Mouse (Mus musculus) large intestine, adult 2 months (tissue): ENCODE data around the gene Cntnap2. TPM values are rescaled to one million over a fixed set of nuclear protein-coding genes. Genes with fewer than 3 reads are reported as not detected.

Experiments used
- DNase-seq: peaks from one replicate; pipeline ENCODE4 v3.0.0-alpha.2; 2012; ENCODE audit warnings: low read depth, low spot score
- WGBS: fragments of 180-500 bp; shearing (Covaris S2); methylation state at CpG from one replicate; pipeline ENCODE4 v1.1.7; 2018; 5-methylcytosine and 5-hydroxymethylcytosine counted together
- polyA plus RNA-seq: library from polyadenylated mRNA; depleted of rRNA; stranded (reverse); fragments of >200 nt; gene quantifications from 2 replicates; pipeline ENCODE4 v1.2.3, GENCODE M21; 2012; rRNA removed

Cntnap2 gene
- 0.15 and 0.33 TPM in 2 replicates for polyA plus RNA-seq

DNA sequence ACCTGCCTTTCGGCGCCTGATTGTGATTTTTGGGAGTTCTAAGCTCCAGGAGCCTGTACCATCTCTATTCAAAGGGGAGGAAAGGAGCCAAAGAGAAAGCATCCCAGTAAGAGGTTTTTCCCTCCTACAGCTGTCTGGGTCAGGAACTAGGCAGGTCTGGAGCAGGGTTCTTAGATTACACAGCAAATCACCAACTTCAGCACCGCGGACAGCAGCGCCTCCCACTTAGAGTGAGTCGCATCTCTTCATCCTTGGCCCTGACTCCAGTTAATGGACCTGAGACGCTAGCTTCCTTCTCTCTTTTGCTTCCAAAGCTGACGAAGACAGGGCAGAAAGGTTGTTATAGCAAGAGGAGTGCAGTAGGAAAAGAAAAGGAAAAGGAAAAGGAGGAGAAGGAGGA, at the start of gene Cntnap2:
Gene Cntnap2, plus strand, starts transcription at position 267 of the 400 bp plus-strand sequence.
- WGBS = 13% methylated on average over 8 of the region's 8 CpGs
- no peak for DNase-seq

DNA sequence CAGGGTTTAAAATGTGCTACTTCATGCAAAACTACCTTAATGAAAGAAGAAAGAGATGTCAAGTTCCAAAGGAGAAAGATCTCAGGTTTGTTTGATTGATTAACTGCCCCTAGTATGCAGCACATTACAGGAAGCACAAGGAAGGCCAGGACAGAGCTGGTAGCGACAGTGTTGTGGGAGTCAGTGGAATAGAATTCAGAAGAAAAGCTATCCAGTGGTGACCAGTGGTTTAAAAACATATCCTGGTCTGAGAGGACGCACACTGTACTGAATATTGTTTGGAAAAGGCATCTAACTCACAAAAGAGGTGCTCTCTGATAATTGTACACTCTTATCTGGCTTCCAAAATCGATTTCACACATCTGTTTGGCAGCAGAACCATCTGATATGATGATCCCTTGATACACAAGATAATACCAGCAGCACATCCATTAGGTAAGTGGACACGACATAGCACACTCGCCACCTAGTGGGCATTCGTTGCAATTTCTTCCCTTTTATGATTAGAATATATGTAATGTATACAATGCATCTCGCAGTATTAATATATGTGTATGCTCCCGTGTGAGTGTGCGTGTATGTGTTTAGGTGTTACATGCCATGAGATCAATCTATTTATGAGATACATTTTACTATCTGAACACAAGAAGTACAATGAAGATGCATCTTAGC, 33.0 kb upstream of the Cntnap2 start:
- 16% methylated on average over 9 of the region's 9 CpGs for WGBS

DNA sequence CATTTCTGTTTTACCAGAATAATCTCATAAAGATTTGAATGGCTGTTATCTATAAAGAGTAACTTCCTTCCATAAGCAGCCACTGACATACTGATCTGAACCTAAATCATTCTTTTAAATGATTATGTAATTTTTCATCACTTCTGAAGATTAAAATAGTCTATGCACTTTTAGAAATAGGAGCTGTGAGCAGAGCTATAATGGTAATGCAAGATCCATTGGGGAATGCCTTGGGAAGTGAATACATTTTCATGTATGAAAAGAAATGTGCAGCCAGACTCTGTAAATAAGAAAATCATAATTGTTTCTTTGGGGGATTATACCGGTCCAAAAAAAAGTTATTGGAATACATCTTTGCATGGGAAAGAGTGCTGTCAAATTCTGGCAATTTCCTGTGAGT, 19.7 kb upstream of the Cntnap2 start:
- WGBS = 68% methylated on average over 1 of the region's 1 CpGs
- no peak for DNase-seq

More for the DNA sequence above, 33.0 kb upstream of the Cntnap2 start:
- peak; percentile 8 for DNase-seq

DNA sequence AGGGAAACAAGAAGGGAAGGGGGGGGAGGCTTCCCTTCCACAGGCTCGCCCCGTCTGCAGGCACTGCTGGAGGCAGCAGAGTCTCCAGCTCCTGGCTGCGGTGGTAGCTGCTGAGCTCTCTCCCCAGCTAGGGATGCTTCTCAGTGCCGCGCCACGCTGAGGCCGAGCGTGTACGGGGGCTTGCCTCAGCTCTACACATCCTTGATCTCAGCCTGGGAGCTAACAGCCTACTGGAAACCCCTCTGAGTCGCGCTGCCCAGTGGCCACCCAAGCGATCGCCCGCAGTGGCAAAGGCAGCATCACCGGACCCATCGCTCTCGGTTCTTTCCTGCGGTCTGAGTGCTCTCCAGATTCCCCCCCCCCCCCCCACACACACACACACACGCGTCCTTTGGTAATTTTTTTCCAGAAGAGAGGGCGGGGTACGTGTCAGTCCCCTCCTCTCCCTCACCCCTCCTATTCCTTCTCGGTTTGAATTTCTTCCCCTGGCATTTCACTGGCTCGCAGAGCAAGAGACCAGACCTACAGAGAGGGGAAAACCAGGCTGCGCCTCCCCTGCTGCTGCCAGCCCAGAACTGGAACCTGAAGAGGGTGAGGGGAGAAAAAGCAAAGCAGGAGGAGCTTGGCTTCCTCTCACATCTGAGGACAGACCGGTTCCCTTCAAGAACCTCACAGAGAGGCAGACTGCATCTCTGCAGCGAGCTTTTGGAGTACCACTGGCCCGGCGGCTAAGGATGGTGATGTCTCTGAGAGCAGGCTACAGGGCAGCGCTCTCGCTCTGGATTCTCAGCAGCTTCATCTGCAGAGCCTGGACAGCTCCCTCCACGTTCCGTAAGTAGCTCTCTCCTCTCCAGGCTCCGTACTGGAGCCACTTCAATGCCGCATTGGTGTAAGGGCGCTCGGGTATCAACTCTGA, 657 bp downstream of the Cntnap2 start:
- 15% methylated on average over 36 of the region's 37 CpGs for WGBS
- no peak for DNase-seq

DNA sequence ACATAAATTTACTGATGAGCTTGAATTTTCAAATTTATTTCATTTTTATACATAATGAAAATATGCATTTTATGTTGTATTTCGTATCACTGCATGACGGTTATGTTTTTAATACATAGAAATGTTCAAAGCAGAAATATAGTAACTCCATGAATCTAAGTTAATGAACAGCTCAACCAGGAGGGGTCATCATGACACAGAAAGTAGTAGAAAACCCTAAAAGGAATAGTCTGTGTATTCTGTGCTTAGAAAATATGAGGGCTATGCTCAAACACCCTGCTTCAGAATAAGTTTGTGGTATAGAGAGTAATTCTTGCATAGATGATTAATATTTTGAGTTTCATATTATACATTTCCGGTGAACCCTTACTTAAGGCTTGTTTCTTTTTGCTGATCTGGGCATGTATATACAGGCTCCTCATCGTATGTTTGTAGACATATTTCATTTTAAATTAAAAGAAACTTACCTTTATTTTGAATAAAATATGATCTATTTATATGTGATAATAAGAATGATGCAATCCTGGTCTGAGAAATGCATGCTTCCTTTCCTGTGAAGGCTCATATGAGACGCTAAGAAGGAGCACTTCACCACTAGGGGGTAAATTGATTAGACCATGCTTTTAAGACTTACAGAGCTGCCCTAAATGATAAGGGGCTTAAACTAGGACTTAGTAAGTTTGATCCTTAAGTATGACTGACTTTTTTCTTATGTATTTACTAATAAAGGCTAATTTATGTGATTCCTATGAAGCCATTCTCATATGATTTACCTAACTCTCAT, 3.2 kb downstream of the Cntnap2 start:
- 69% methylated on average over 5 of the region's 5 CpGs for WGBS
- no peak for DNase-seq

DNA sequence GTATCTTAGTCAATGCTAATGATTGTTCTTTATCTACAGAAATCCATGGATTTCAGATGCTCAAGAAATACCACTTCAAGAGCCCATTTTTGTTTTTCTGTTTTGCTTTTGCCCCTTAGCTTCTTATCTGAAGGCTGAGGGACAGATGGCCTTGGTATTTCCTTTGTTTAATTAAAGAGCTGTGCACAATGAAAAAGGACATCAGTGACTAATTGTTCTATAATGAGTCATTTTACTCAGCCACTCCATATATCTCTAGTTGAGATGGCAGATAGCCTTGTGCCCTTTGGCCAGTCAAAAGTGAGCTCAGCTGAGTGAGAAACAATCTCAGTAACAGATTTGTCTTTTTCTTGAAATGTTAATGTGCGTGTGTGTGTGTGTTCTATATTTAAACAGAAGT, 29.1 kb downstream of the Cntnap2 start:
- 65% methylated on average over 1 of the region's 1 CpGs for WGBS
- no peak for DNase-seq

DNA sequence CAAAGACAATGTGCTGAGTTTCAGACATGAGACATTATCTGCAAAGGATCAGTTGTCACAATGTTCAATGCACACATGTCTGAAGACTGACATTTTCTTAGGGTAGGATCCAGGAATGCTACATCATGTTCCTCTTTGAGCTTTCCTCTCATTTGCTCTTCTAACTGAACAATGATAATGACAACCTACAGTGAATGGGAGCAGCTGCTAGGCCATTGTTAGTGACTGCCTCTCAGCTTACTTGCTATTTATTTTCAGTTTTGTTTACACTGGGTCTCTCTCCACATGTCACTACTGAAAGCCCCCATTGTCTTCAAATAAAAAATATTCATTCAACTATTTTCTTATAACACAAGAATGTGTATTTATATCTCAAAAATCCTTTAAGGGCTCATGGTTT, 54.5 kb downstream of the Cntnap2 start:
- DNase-seq = no peak

DNA sequence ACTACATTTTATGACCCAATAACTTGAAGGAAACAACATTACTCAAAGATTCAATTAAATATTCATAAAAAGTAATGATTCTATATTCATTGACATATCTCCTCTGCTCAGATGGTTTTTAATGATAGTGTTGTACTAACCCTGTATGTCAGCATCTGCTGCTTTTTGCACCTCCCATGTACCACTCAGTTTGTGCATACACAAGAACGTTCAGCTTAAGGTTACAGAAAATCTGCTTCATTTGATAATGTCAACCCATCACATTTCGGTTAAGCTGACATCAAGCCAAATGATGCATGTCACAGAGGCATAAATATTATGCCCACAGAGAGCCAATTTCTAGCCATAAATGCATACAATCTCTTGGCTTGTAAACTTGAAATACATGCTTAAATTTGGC, 85.7 kb downstream of the Cntnap2 start:
- 71% methylated on average over 2 of the region's 2 CpGs for WGBS
- DNase-seq = no peak

DNA sequence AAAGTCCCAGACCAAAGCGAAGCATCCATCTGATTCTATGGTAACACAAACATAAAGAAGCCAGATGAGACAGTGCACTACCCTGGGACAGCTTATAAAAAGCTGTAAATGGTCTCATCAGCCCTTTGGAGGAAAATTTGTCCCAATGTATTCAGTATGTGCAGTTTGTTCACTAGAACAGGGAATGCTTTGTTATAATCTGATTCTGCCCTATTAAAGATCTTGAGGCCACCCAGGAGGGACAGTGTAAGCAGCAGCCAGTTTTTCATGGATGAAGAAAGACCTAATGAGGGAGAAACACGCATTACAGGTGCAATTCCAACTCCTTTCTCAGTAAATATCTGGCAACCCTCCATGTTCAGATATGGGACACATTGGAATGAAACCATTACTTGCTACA, 145.9 kb downstream of the Cntnap2 start:
- WGBS = 55% methylated on average over 2 of the region's 2 CpGs
- no peak for DNase-seq

DNA sequence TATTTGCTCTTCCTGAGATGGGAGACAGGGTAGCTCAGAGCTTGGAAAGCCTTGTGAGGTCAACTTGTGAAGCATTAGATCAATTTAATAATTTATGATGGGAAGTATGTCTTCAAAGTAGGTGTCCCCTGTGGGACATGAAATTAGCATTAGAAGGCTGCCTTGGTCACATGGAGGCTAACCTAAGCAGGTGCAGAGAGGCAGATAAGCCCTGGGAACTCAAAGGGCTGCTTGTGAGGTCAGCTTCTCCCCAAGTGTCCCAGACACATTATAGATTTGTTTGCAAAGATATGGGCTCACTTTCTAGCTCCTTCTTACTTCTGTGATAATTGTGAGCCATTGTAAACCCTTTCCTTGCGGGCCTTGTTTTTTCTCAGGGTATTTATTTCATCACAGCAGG, 155.2 kb downstream of the Cntnap2 start:
- DNase-seq = no peak
- 44% methylated on average over 1 of the region's 1 CpGs for WGBS

DNA sequence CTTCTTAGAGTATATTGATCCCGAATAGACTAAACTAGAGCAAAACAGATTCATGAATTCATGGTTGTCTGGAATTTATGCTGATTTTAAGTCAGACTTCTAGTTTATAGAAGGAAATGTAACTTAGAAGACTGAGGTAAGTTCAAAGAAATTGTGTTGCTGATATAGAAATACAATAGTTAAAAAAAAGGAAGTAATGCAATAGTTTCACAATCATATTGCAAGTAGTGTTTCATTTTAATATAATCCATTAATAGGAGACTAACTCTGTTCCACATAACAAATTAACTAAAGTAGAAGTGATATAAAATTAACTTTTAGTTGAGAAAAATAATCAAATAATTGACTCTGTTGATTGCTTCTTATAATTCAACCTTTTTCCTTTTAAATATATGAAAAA, 169.8 kb downstream of the Cntnap2 start:
- WGBS = 89% methylated on average over 1 of the region's 1 CpGs
- no peak for DNase-seq

DNA sequence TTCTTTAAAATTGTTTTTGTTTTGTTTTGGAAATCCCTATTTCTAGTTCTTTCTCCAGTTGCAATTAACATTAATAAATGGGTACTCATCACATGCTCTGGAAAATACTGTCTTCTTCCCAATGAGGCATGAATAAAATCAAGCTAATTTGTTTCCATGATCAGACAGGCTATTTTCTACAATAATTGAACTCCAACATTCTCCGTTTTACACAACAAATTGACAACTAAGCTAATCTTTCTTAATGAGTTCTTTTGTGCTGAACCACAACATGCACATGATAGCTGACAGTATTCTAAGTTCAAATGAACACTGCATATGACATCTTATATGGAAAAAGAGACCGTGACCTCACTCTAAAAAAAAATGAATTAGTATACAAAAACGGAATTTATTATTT, 173.4 kb downstream of the Cntnap2 start:
- 86% methylated on average over 3 of the region's 3 CpGs for WGBS

DNA sequence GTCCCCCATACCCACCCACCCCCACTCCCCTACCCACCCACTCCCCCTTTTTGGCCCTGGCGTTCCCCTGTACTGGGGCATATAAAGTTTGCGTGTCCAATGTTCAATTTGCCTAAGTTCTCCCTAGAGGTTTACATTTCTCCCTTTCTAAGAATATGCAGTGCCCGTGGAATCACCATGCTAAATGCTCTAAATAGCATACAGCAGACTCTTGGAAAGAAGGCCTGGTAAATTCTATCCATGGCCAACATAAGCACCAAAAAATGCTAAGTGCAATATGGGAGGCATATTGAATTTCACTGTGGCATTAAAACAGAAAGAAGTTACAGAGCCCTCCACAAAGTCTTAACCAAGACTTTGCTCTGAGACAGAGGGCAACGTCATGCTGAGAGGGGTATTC, 177.4 kb downstream of the Cntnap2 start:
- no peak for DNase-seq
- WGBS = 86% methylated on average over 4 of the region's 4 CpGs

More for the DNA sequence above, 173.4 kb downstream of the Cntnap2 start:
- DNase-seq = no peak

DNA sequence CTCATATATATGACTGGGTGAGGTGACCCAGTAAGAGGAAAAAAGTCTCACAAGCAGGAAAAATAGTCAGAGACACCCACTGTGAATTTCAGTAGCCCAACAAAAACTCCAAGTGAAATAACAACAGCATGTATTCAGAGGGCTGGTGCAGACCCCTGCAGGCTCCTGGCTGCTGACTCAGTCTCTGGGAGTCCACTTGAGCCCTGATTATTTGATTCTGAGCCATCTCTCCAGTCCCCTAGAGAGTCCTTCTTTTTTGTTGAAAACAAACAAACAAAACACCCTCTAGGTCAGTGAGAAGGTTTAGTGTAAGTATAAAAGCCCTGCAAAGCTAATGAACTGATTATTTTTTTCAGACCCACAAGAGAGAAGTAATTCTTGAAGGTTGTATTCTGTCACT, 179.0 kb downstream of the Cntnap2 start:
- no peak for DNase-seq

DNA sequence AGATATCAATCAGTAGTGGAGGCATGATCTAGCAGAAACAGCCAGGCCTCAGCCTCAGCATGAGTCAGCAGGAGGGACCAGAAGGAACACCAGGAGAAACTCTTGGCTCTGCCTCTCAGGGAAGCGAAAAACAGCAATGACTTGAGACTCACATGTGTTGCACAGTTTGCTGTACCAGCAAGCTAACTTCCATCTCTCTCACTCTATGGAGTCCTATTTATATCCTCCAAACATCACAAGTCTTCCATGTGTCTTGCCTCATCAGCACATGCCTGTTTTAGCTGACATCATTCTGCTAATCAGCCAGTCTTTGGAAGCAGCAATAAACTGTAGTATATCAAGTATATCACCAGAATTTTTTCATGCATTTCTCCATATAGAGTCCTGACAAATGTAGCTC, 182.1 kb downstream of the Cntnap2 start:
- 76% methylated on average over 1 of the region's 1 CpGs for WGBS
- DNase-seq = no peak

DNA sequence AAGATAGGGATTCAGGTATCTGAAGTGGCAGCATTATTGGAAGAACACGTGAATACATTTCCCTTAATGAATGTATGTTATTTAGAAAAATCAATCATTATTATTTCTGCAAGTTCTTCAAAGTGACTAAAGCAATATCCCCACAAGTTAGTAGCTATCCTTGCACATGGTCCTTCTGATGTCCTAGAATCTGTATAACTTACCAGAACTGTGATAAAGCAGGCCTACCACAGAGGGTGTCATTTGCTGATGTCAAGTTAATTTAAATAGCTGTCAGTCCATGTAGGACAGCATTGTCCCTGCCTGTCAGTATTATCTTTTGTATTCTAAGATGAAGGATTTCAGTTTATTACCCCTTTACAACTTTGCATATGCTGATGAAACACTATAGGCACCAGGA, 185.5 kb downstream of the Cntnap2 start:
- 79% methylated on average over 1 of the region's 1 CpGs for WGBS
- DNase-seq = no peak

DNA sequence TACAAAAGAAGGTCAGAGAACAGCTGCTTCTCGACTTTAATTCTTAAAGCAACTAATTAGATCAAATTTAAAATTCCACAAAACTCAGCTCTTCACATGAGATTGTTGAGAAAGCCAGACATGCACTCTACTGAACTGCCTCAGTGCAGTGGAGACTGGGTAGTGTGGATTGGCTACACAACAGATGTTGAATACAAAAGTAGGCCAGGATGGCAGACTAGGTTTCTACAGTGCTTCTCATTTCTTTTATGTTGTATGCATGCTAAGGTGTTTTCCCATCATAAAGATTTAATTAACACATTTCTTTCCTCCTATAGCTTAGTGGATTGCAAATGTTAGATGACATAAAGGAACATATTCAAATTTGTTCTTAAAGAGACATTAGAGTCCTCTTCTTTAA, 198.9 kb downstream of the Cntnap2 start:
- DNase-seq = no peak
- 51% methylated on average over 1 of the region's 1 CpGs for WGBS

DNA sequence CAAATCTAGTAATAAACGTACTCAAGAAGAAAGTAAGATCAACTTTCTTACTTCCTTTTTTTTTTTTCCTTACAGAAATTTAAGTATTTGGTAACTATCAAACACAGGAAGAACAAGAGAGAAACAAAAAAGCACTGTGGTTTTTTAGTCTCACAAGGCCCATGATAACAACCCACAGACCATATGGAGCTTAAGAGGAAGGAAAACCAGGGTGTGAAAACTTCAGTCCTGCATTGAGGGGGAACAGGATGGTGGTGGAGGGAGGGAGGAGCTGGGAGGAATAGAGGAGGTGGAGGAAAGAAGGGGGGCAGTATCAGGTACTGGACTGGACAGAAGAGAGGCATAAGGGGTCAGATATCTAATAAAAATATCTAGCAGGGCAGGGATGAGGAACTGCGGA, 212.4 kb downstream of the Cntnap2 start:
- no peak for DNase-seq
- 67% methylated on average over 2 of the region's 2 CpGs for WGBS

DNA sequence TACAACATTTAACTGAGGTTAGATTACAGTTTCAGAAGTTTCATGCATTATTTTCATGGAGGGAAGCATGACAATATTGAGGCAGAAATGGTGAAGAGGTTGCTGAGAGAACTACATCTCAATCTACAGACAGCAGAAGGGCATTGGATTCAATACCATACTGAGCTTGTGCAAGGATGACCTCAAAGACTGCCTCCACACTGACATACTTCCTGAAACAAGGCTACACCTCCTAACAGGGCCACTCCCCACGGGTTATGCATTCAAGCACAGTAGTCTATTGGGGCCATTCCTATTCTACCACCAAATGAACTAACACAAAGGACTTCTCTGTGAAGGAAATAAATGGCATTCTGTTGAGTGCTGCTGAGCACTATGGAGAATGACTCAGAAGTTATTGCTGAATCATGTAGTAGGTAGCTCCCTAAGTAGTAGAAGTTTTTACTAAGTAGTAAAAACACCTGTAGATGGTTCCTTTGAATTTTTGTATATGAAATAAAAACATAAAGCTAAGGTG, 214.2 kb downstream of the Cntnap2 start:
- 42% methylated on average over 1 of the region's 1 CpGs for WGBS
- no peak for DNase-seq

DNA sequence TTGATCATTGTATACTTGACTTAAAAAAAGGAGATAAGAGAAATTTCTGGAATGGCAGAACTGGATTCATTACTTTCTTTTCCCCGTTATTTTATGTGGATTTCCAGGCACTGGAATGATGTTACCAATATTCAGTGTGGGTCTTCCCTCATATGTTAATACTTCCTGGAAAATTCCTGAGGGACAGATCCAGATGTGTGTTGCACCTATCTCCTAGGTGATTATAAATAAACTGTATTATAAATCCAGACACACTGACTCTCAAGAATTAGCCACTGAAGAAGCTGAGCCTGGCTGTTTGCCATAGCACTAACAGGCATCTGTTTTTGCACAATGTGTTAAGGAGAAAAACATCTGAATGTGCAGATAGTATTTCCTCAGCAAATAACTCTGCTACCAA, 231.0 kb downstream of the Cntnap2 start:
- WGBS = 73% methylated on average over 1 of the region's 1 CpGs
- DNase-seq = no peak
